In genomic region chrX:140212644-140213361, GRCm38 (mm10) we compare ENCODE assay signal across 19 mouse cellular contexts.
A peak's percentile ranks its signal among the peaks of the same experiment; 100 is the strongest.
DNase-seq lines count a peak whose midpoint lies in the region; ATAC-seq and TF ChIP-seq lines count a peak whose summit lies in the region.
"Had no signal": no experiment of that assay in that cellular context is flagged by ENCODE, and none has a peak within 500 bp of the region (broad histone marks: within the 10 kb centered on the region; RNA-seq: fewer than 3 reads in every experiment).

No protein-coding gene starts in this region.

- no peak overlapping the region for H3K9ac ChIP-seq in hindbrain, embryonic 14.5 days
- no peak overlapping the region for H3K9ac ChIP-seq in hindbrain, embryonic 12.5 days
- H3K9ac ChIP-seq in midbrain, postnatal 0 days (replicated peaks; ENCODE audit: low read length, poor library complexity, severe bottlenecking) = no peak overlapping the region
- H3K9ac ChIP-seq: heart, embryonic 12.5 days; limb, embryonic 15.5 days; lung, embryonic 14.5 days had no signal

- no peak for TF ChIP-seq POLR2A in brain, embryonic 14.5 days (IDR thresholded peaks at IDR 0.05; ENCODE audit: borderline replicate concordance, extremely low read depth, insufficient read depth, insufficient read length, poor library complexity, severe bottlenecking)

- H3K4me3 ChIP-seq in hindbrain, embryonic 14.5 days (replicated peaks; ENCODE audit: low read length) = no peak overlapping the region
- no peak overlapping the region for H3K4me3 ChIP-seq in hindbrain, embryonic 12.5 days
- H3K4me3 ChIP-seq in midbrain, postnatal 0 days (ENCODE audit: low read depth, low read length) = no peak overlapping the region
- H3K4me3 ChIP-seq: heart, embryonic 12.5 days; left cerebral cortex, adult 2 months; limb, embryonic 15.5 days had no signal

- no peaks in the 10 kb centered on the region for H3K9me3 ChIP-seq in hindbrain, embryonic 14.5 days (ENCODE audit: control insufficient read depth, low read length)
- H3K9me3 ChIP-seq in hindbrain, embryonic 12.5 days (replicated peaks) = no peaks in the 10 kb centered on the region
- H3K9me3 ChIP-seq in midbrain, postnatal 0 days (ENCODE audit: low read length) = no peaks in the 10 kb centered on the region
- H3K9me3 ChIP-seq: heart, embryonic 12.5 days; limb, embryonic 15.5 days had no signal

- H3K27me3 ChIP-seq in hindbrain, embryonic 14.5 days (ENCODE audit: control insufficient read depth, insufficient read depth, low read length) = peaks cover 28% of the 10 kb centered on the region
- H3K27me3 ChIP-seq in hindbrain, embryonic 12.5 days = peaks cover 13% of the 10 kb centered on the region
- no peaks in the 10 kb centered on the region; the same call in 1 of the 2 replicates for H3K27me3 ChIP-seq in midbrain, postnatal 0 days (ENCODE audit: insufficient read depth, low read length)

- no peak overlapping the region for H3K4me2 ChIP-seq in hindbrain, embryonic 14.5 days (replicated peaks)
- H3K4me2 ChIP-seq in hindbrain, embryonic 12.5 days (replicated peaks) = no peak overlapping the region
- H3K4me2 ChIP-seq in midbrain, postnatal 0 days (ENCODE audit: low read depth, low read length, poor library complexity, severe bottlenecking) = no peak overlapping the region
- H3K4me2 ChIP-seq: heart, embryonic 12.5 days; limb, embryonic 15.5 days; lung, embryonic 14.5 days had no signal

- no peak for TF ChIP-seq CTCF in brain, embryonic 14.5 days (IDR thresholded peaks at IDR 0.05; ENCODE audit: borderline replicate concordance, extremely low read depth, insufficient read depth, insufficient read length)
- no peak for TF ChIP-seq CTCF in midbrain, postnatal 0 days (IDR thresholded peaks at IDR 0.05)

- H3K27ac ChIP-seq in hindbrain, embryonic 14.5 days = peak overlapping the region; percentile 32; the same call in 1 of the 2 replicates
- no peak overlapping the region for H3K27ac ChIP-seq in hindbrain, embryonic 12.5 days
- no peak overlapping the region for H3K27ac ChIP-seq in midbrain, postnatal 0 days (ENCODE audit: low read depth, low read length)
- H3K27ac ChIP-seq: left cerebral cortex, adult 2 months; limb, embryonic 15.5 days; stomach, postnatal 0 days had no signal

- peak; percentile 26 for DNase-seq in embryo, embryonic 10 days (ENCODE audit: low spot score)
- DNase-seq in embryo, embryonic 9.5 days (ENCODE audit: extremely low spot score) = no peak
- DNase-seq in hindbrain, embryonic 14.5 days (ENCODE audit: low spot score) = peak; percentile 40
- peak; percentile 61 for DNase-seq in brain, embryonic 14.5 days (ENCODE audit: low read depth)
- DNase-seq in midbrain, postnatal 0 days (ENCODE audit: low spot score) = peak; percentile 51
- DNase-seq in kidney, postnatal 10 days = no peak
- no peak for DNase-seq in c-Kit-positive CD71-positive TER-119-positive erythroid progenitor cells, embryonic 14.5 days (ENCODE audit: low spot score)
- DNase-seq: adrenal gland, adult 2 months; cerebellum, adult 9-11 months; gastrocnemius, postnatal 25 days; kidney, adult 2 months; kidney, postnatal 4 days; lung, embryonic 14.5 days had no signal

- WGBS in hindbrain, embryonic 14.5 days = 45% methylated on average over 3 of the region's 3 CpGs
- 50% methylated on average over 3 of the region's 3 CpGs for WGBS in hindbrain, embryonic 12.5 days
- 32% methylated on average over 3 of the region's 3 CpGs for WGBS in midbrain, postnatal 0 days

- no peaks in the 10 kb centered on the region for H3K4me1 ChIP-seq in hindbrain, embryonic 14.5 days (replicated peaks; ENCODE audit: control insufficient read depth, insufficient read depth, low read length)
- no peaks in the 10 kb centered on the region for H3K4me1 ChIP-seq in hindbrain, embryonic 12.5 days
- no peaks in the 10 kb centered on the region for H3K4me1 ChIP-seq in midbrain, postnatal 0 days (ENCODE audit: insufficient read depth, low read length)
- H3K4me1 ChIP-seq: heart, embryonic 12.5 days; limb, embryonic 15.5 days had no signal

- no peak for ATAC-seq in hindbrain, embryonic 14.5 days (ENCODE audit: low FRiP score)
- no peak for ATAC-seq in hindbrain, embryonic 12.5 days (ENCODE audit: low FRiP score)
- peak; percentile 58; the same call in 1 of the 2 replicates for ATAC-seq in midbrain, postnatal 0 days (ENCODE audit: low FRiP score)
- ATAC-seq: Patski had no signal

- H3K36me3 ChIP-seq in hindbrain, embryonic 14.5 days (replicated peaks; ENCODE audit: control insufficient read depth, insufficient read depth) = no peaks in the 10 kb centered on the region
- H3K36me3 ChIP-seq in hindbrain, embryonic 12.5 days = no peaks in the 10 kb centered on the region
- no peaks in the 10 kb centered on the region for H3K36me3 ChIP-seq in midbrain, postnatal 0 days (ENCODE audit: insufficient read depth, low read length)
- H3K36me3 ChIP-seq: heart, embryonic 12.5 days; limb, embryonic 15.5 days had no signal

Comparison
In these comparisons a context has a peak if more than half of its experiments do, and no peak if none do; other contexts are left out.
1. DNase-seq: peak in embryo, embryonic 10 days (single experiment), hindbrain, embryonic 14.5 days (single experiment), brain, embryonic 14.5 days (single experiment) and midbrain, postnatal 0 days (single experiment); none in embryo, embryonic 9.5 days (single experiment), kidney, postnatal 10 days (single experiment) and c-Kit-positive CD71-positive TER-119-positive erythroid progenitor cells, embryonic 14.5 days (single experiment).